Mouse (Mus musculus) ovary, postnatal 10 days (tissue): ENCODE measurements around the gene Erf.

Source experiments
- DNase-seq: peaks from one replicate; pipeline ENCODE4 v3.0.0; 2022; ENCODE audit warnings: low spot score

Gene Erf

GRCm38 (mm10) chr7:25279861-25280791 lies 29.6 kb upstream of the Erf start:
- no peak for DNase-seq

GRCm38 (mm10) chr7:25279076-25279860 lies 28.7 kb upstream of the Erf start:
- peak; percentile 83 for DNase-seq

- peak; percentile 80 for DNase-seq
Observed at GRCm38 (mm10) chr7:25278341-25279075, 27.9 kb upstream of the Erf start.

GRCm38 (mm10) chr7:25277998-25278340 lies 27.4 kb upstream of the Erf start:
- no peak for DNase-seq

- no peak for DNase-seq
Observed at GRCm38 (mm10) chr7:25277405-25277804, 26.8 kb upstream of the Erf start.

- DNase-seq = no peak
Observed at GRCm38 (mm10) chr7:25275555-25276298, 25.2 kb upstream of the Erf start.

- DNase-seq = no peak
Observed at GRCm38 (mm10) chr7:25274996-25275395, 24.4 kb upstream of the Erf start.

- DNase-seq = no peak
Observed at GRCm38 (mm10) chr7:25274571-25274970, 24.0 kb upstream of the Erf start.

GRCm38 (mm10) chr7:25273259-25274241 lies 23.0 kb upstream of the Erf start:
- no peak for DNase-seq

- no peak for DNase-seq
Observed at GRCm38 (mm10) chr7:25272445-25273258, 22.1 kb upstream of the Erf start.

GRCm38 (mm10) chr7:25271651-25272444 lies 21.3 kb upstream of the Erf start:
- DNase-seq = no peak

GRCm38 (mm10) chr7:25270652-25271633 lies 20.4 kb upstream of the Erf start:
- DNase-seq = no peak

- peak; percentile 1 for DNase-seq
Observed at GRCm38 (mm10) chr7:25269545-25270271, 19.1 kb upstream of the Erf start.

- DNase-seq = peak; percentile 2
Observed at GRCm38 (mm10) chr7:25269029-25269428, 18.5 kb upstream of the Erf start.

- DNase-seq = no peak
Observed at GRCm38 (mm10) chr7:25268588-25268987, 18.0 kb upstream of the Erf start.

- peak; percentile 98 for DNase-seq
Observed at GRCm38 (mm10) chr7:25267751-25268463, 17.3 kb upstream of the Erf start.
